Mouse (Mus musculus) heart, embryonic 12.5 days (tissue): ENCODE data around the gene Dennd1c. TPM values are rescaled to one million over a fixed set of nuclear protein-coding genes. Genes with fewer than 3 reads are reported as not detected.

Source experiments
- polyA plus RNA-seq: library from polyadenylated mRNA; unstranded; fragments of >200 nt; fragmentation: Nextera tagmentation; extraction: Ambion mirVana; gene quantifications from 2 replicates; pipeline ENCODE4 v1.2.1, GENCODE M21; 2016

Dennd1c gene
- polyA plus RNA-seq, 1 experiment from 2014 or later, result 0.66 TPM

Other genes with a start within 250 kb of the Dennd1c start
- gene Rfx2, start 247.5 kb downstream of the Dennd1c start, polyA plus RNA-seq, result 3.8 and 4.4 TPM in 2 replicates
- not detected in 2 replicates for gene Acsbg2, start 204.1 kb downstream of the Dennd1c start, polyA plus RNA-seq
- gene 1700061G19Rik, start 203.0 kb downstream of the Dennd1c start, polyA plus RNA-seq, result 0.33 and 0.36 TPM in 2 replicates
- 45.3 and 50.6 TPM in 2 replicates for gene Mllt1, start 143.1 kb downstream of the Dennd1c start, polyA plus RNA-seq
- not detected in 2 replicates for gene Acer1, start 96.4 kb downstream of the Dennd1c start, polyA plus RNA-seq
- gene Clpp, start 88.2 kb downstream of the Dennd1c start, polyA plus RNA-seq, result 98.1 and 102 TPM in 2 replicates
- 48.5 and 52.8 TPM in 2 replicates for gene Alkbh7, start 81.2 kb downstream of the Dennd1c start, polyA plus RNA-seq
- gene Pspn, start 78.5 kb downstream of the Dennd1c start, polyA plus RNA-seq, result 0.55 TPM in 1 of 2 replicates, not detected in the other
- gene Gtf2f1, start 67.2 kb downstream of the Dennd1c start, polyA plus RNA-seq, result 34.3 and 36.4 TPM in 2 replicates
- gene Gm17949, start 67.0 kb downstream of the Dennd1c start, polyA plus RNA-seq, result 0.22 and 0.43 TPM in 2 replicates
- gene Khsrp, start 47.0 kb downstream of the Dennd1c start, polyA plus RNA-seq, result 52.4 and 58.7 TPM in 2 replicates
- gene Slc25a41, start 36.9 kb downstream of the Dennd1c start, polyA plus RNA-seq, result not detected in 2 replicates
- 0.27 and 0.94 TPM in 2 replicates for gene Crb3, start 19.4 kb downstream of the Dennd1c start, polyA plus RNA-seq
- 15.5 and 17.2 TPM in 2 replicates for gene Slc25a23, start 18.7 kb downstream of the Dennd1c start, polyA plus RNA-seq
- 9.4 and 11.3 TPM in 2 replicates for gene Tubb4a, start 9.3 kb upstream of the Dennd1c start, polyA plus RNA-seq
- gene Tnfsf9, start 26.8 kb upstream of the Dennd1c start, polyA plus RNA-seq, result 5.3 and 7.1 TPM in 2 replicates
- gene Cd70, start 71.3 kb upstream of the Dennd1c start, polyA plus RNA-seq, result not detected in 2 replicates
- gene Tnfsf14, start 115.7 kb upstream of the Dennd1c start, polyA plus RNA-seq, result 0.11 and 0.46 TPM in 2 replicates
- 0.87 and 2.6 TPM in 2 replicates for gene C3, start 149.6 kb upstream of the Dennd1c start, polyA plus RNA-seq
- gene Gpr108, start 169.9 kb upstream of the Dennd1c start, polyA plus RNA-seq, result 24.9 and 27.4 TPM in 2 replicates
- gene Trip10, start 170.9 kb upstream of the Dennd1c start, polyA plus RNA-seq, result 41.6 and 45.4 TPM in 2 replicates
- gene Vav1, start 200.6 kb upstream of the Dennd1c start, polyA plus RNA-seq, result 1.6 and 1.7 TPM in 2 replicates